Mouse (Mus musculus): Measurements from ENCODE around the gene Cstf3. TPM values are rescaled to one million over a fixed set of nuclear protein-coding genes. Genes with fewer than 3 reads are reported as not detected.

Cstf3 gene
- total RNA-seq, 2 experiments from 2014 or later, result 51.5 to 60.2 TPM

DNA sequence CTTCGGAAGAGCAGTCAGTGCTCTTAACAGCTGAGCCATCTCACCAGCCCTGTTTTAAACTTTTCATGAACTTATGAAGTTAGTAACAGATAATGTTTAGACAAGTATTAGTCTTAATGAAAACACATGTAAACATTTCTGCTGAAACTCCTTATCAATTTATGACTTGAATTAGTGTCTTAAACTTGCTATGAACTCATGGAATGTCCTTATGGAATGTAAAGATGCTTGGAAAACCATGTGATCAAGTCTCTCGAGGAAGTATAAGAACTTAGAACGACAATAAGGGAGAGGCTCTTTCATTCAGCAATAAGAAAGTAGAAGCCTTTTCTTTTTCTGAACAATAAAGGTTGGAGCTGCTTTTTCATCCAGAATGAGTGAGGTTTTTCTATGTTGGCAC is 114.0 kb downstream of the Cstf3 start:
- DNase-seq, result no peak
- intact Hi-C loops (cut with DNase I), result no loop called here

DNA sequence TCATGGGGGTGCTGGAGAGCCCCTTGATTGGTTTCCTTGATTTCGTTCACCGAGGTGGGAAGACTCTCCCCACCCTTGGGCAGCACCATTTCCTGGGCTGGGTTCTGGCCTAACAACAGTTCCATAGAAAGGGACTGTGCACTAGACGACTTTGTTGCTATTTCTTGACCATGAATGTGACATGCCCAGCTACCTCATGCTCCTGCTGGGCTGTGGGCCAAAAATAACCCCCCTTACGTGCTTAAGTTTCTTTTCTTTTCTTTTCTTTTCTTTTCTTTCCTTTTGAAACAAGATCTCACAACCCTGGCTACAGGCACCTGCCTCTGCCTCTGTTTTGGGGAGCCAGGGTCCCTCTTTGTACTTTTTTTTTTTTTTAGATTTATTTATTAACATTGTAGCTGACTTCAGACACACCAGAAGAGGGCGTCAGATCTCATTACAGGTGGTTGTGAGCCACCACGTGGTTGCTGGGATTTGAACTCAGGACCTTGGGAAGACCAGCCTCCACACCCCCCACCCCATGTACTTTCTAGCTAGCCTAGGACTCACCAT is 119.5 kb downstream of the Cstf3 start:
- no peak for DNase-seq
- intact Hi-C loops (cut with DNase I), result no loop called here

DNA sequence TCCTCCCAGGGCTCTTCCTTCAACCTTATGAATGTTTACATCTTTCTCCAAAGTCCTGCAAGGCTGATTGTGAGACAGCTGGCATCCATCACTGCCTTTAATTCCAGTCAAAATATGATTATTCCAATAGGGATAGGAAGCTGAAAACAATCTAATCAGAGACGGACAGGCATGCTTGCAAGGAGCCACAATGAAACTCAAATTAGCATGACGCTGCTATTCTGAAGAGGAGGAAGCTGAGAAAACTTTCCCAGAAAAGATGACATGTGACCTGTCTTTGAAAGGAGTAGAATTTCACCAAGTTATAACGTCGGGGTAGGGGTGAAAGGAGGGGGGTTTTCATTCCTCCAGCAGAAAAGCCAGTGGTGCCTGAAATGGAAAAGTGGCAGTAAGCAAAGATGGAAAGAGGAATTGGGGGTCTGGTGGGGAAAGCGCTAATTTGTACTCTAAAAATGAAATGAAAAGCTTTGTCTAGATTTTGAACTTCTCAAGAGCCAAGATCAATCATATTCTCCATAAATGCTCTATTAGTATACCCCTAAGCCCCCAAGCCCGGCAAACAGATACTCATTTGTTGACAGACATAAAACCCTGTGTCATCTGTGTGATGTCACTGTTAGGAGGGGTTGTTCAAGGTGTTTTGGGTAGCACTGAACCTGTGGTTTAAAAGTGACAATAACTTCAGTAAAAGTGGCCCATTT is 120.5 kb downstream of the Cstf3 start:
- intact Hi-C loops (cut with DNase I), result no loop called here
- no peak for DNase-seq

DNA sequence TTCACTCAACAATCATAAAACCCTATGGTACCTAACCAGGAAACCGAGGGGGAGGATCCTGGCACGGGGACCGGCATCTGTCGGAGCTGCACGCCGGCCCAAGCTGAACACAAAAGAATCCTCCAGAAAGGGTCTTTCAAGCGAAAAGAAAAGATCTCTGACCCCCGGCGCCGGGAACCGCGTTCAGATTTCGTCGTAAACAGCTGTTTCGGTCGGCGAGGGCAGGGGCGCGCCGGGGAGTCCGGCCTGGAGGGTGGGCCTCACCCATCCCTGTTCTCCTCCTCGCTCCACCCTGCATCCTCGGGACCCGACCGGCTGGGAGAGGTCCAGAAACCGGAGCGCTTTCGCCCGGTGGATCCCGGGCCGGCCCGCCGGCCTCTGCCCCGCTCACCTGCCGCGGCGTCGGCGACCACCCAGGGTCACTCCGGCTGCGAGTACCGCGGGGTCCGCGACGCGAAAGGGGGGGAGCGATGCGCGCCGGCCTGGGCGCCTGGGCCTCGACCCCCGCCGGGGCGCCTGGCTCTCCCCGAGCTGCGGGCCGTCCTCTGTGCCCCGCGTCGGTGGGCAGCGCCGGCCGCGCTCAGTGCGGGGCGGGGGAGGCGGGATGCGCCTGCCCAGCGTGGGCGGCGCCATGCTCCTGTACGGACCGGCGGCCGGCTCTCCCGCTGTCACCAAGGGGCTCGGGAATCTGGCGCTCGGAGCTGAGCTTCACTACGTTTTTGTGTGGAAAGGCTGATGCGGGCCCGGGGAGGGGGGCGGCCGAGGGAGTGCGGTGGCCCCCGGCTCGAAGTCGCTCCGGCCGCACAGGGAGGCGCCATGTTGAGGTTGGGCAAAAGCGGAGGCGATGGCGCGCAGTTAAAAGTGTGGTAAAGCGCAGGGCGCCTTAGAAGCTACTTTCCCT is 121.5 kb downstream of the Cstf3 start, which contains the start of gene Tcp11l1:
Gene Tcp11l1 (minus strand): TSS at position 585 of the 901 bp plus-strand sequence.
- intact Hi-C loops (cut with DNase I), result no loop called here
- peak; percentile 68 for DNase-seq

DNA sequence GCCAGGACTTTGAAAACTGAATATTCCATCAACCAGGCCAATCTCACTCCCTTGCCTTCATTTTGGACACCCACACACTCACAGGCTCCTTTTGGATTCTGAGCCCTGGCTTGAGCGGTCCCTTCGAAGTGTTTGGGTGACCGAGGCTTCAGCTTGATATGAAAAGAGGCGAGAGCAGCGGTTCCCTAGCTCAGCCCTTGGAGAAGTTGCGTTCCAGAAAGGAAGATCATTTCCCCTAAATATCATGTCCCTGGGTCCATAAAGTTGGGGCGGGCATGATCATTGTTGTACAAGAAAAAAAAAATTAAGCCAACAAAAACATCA is 122.1 kb downstream of the Cstf3 start:
- DNase-seq, result no peak
- intact Hi-C loops (cut with DNase I), result no loop called here

DNA sequence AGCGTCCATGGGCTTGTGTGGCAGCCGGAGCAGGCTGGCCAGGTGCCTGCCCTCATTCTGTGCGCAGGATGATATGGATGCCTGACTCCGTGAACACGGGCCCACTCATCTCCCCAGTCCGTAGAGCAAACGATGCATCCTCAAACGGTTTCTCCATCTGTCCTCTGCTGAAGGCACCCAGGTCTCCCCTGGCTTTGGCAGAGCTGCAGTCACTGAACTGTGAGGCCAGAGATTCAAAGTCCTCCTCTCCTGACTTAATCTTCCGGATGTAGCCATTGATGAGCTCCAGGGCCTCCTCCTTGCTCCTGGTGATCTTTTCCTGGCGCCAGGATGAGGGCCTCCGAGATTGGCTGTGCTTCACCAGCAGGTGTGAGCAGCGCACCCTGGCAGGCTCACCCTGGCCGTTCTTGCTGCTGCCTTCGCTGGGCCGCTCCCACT is 124.0 kb downstream of the Cstf3 start:
- intact Hi-C loops (cut with DNase I), result no loop called here
- peak; percentile 63 for DNase-seq

Other genes starting within 250 kb of the Cstf3 start
- 100 to 1,000 TPM; 110 TPM for gene D430041D05Rik, start 179.5 kb upstream of the Cstf3 start, total RNA-seq (2021)
- 10 to 100 TPM; 49.0 to 52.8 TPM for gene Hipk3, start 96.1 kb upstream of the Cstf3 start, total RNA-seq (2021)
- gene Tcp11l1, start 121.6 kb downstream of the Cstf3 start, total RNA-seq (2021), result 10 to 100 TPM; 56.5 to 59.9 TPM
- not detected for gene Pin1rt1, start 125.9 kb downstream of the Cstf3 start, total RNA-seq (2021)
- gene Depdc7, start 152.4 kb downstream of the Cstf3 start, total RNA-seq (2021), result 1 to 10 TPM in 1 of 2 experiments, under 1 TPM in 1; 0.89 to 1.2 TPM
- gene Qser1, start 226.2 kb downstream of the Cstf3 start, total RNA-seq (2021), result 10 to 100 TPM; 23.4 to 25.6 TPM

Measured in left cerebral cortex, postnatal 4 days (tissue).